Mouse (Mus musculus): ENCODE data around the gene Gpr137b. TPM values are rescaled to one million over a fixed set of nuclear protein-coding genes. Genes with fewer than 3 reads are reported as not detected.
A peak's percentile ranks its signal among the peaks of the same experiment; 100 is the strongest.
"Not testable (repeated sequence)": the region's sequence is repeated elsewhere in the genome, so short reads cannot be mapped to it uniquely, and the experiment has no call there.

Gene Gpr137b
- polyA plus RNA-seq, 1 experiment from 2014 or later, result 5.2 TPM

- WGBS (ENCODE audit: insufficient replicate concordance), result 73% methylated on average over 7 of the region's 7 CpGs
- H3K9me3 ChIP-seq (replicated peaks; ENCODE audit: control insufficient read depth, low read length); H3K9ac ChIP-seq (ENCODE audit: low read depth, low read length); H3K27ac ChIP-seq (ENCODE audit: low read length); H3K36me3 ChIP-seq (ENCODE audit: control insufficient read depth, insufficient read depth); H3K4me1 ChIP-seq (ENCODE audit: control insufficient read depth, low read depth, low read length); H3K27me3 ChIP-seq (ENCODE audit: control insufficient read depth, insufficient read depth, low read depth, low read length); H3K4me3 ChIP-seq (ENCODE audit: low read depth, low read length); H3K4me2 ChIP-seq (ENCODE audit: low read depth, low read length); ATAC-seq (ENCODE audit: low read depth): not testable (repeated sequence)
These were observed 43.1 kb downstream of the Gpr137b start for GRCm38 (mm10) chr13:13350681-13351080.

DNA sequence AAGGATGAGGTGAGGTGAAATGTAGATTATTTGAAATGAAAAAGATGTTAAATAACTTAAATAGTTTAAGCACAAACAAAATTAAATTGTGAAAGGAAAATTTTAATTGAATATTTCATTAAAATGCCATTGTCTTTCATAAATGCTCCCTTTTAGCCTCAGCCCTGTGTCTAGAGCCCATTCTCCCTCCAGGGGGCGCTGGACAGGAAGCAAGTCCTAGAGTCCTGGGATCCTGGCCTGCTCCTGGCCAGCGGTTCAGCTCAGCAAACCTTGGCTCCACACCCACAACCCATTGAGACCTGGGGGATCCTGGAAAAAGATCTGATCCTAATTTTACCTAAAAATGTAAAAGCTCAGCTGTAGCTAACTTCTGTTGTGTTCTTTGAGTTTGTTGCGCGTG is 44.5 kb downstream of the Gpr137b start:
- no peak overlapping the region for H3K4me3 ChIP-seq (ENCODE audit: low read depth, low read length)
- no peak overlapping the region for H3K9ac ChIP-seq (ENCODE audit: low read depth, low read length)
- no peaks in the 10 kb centered on the region for H3K9me3 ChIP-seq (replicated peaks; ENCODE audit: control insufficient read depth, low read length)
- H3K4me1 ChIP-seq (ENCODE audit: control insufficient read depth, low read depth, low read length), result no peaks in the 10 kb centered on the region
- no peak overlapping the region for H3K4me2 ChIP-seq (ENCODE audit: low read depth, low read length)
- no peaks in the 10 kb centered on the region for H3K36me3 ChIP-seq (ENCODE audit: control insufficient read depth, insufficient read depth)
- WGBS (ENCODE audit: insufficient replicate concordance), result 56% methylated on average over 4 of the region's 4 CpGs
- ATAC-seq (ENCODE audit: low read depth), result no peak
- H3K27me3 ChIP-seq (ENCODE audit: control insufficient read depth, insufficient read depth, low read depth, low read length), result no peaks in the 10 kb centered on the region
- no peak overlapping the region for H3K27ac ChIP-seq (ENCODE audit: low read length)

- 36% methylated on average over 12 of the region's 12 CpGs for WGBS (ENCODE audit: insufficient replicate concordance)
- not testable (repeated sequence) for H3K4me2 ChIP-seq (ENCODE audit: low read depth, low read length); H3K27me3 ChIP-seq (ENCODE audit: control insufficient read depth, insufficient read depth, low read depth, low read length); H3K9me3 ChIP-seq (replicated peaks; ENCODE audit: control insufficient read depth, low read length); H3K27ac ChIP-seq (ENCODE audit: low read length); H3K4me1 ChIP-seq (ENCODE audit: control insufficient read depth, low read depth, low read length); H3K4me3 ChIP-seq (ENCODE audit: low read depth, low read length); H3K36me3 ChIP-seq (ENCODE audit: control insufficient read depth, insufficient read depth); H3K9ac ChIP-seq (ENCODE audit: low read depth, low read length)
- peak; percentile 53; the same call in 1 of the 2 replicates for ATAC-seq (ENCODE audit: low read depth)
These were observed 46.0 kb downstream of the Gpr137b start for GRCm38 (mm10) chr13:13347634-13348412.

DNA sequence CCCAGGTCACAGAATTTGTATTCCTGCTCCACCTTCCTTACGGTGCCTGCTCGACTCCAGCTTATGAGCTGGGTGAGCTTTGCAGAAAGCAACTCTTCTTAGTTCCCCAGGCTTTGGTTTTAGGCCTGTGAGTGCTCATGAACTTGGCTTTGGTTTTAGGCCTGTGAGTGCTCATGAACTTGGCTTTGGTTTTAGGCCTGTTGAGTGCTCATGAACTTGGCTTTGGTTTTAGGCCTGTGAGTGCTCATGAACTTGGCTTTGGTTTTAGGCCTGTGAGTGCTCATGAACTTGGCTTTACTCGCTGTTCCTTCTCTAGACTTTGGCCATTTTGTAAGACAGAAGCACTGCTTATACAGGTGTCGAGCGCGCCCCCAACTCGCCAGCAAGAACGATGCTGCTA is 56.5 kb downstream of the Gpr137b start:
- H3K36me3 ChIP-seq (ENCODE audit: control insufficient read depth, insufficient read depth); H3K4me3 ChIP-seq (ENCODE audit: low read depth, low read length): not testable (repeated sequence)
- WGBS (ENCODE audit: insufficient replicate concordance), result 59% methylated on average over 7 of the region's 8 CpGs

DNA sequence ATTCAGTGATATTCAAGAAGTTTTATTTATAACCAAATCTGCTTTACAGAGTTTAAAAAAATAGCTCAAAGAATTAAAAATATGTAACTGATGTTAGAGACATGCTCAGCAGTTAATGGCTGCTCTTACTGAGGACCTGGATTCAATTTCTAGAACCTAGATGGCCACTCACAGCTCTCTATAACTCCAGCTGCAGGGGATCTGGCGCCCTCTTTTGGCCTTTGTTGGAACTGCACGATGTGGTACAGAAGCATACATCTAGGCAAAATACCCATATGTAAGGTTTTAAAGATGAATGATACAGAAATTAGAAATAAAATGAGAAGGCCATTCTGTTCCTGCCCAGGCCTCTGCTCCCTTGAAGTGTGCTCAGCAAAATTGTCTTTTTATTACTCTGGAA is 64.9 kb downstream of the Gpr137b start:
- Histone ChIP-seq H3K36me3 (ENCODE audit: control insufficient read depth, insufficient read depth) (no peaks in the 10 kb centered on the region), H3K9ac (ENCODE audit: low read depth, low read length) (no peak overlapping the region), H3K4me2 (ENCODE audit: low read depth, low read length) (no peak overlapping the region), H3K4me1 (ENCODE audit: control insufficient read depth, low read depth, low read length) (no peaks in the 10 kb centered on the region), H3K9me3 (replicated peaks; ENCODE audit: control insufficient read depth, low read length) (no peaks in the 10 kb centered on the region), H3K27me3 (ENCODE audit: control insufficient read depth, insufficient read depth, low read depth, low read length) (no peaks in the 10 kb centered on the region), H3K27ac (ENCODE audit: low read length) (no peak overlapping the region), H3K4me3 (ENCODE audit: low read depth, low read length) (no peak overlapping the region)
- ATAC-seq (ENCODE audit: low read depth), result no peak
- WGBS (ENCODE audit: insufficient replicate concordance), result 1% methylated on average over 2 of the region's 2 CpGs

More for the DNA sequence above, 56.5 kb downstream of the Gpr137b start:
- not testable (repeated sequence) for H3K27ac ChIP-seq (ENCODE audit: low read length); H3K27me3 ChIP-seq (ENCODE audit: control insufficient read depth, insufficient read depth, low read depth, low read length); H3K4me1 ChIP-seq (ENCODE audit: control insufficient read depth, low read depth, low read length); H3K9me3 ChIP-seq (replicated peaks; ENCODE audit: control insufficient read depth, low read length); H3K9ac ChIP-seq (ENCODE audit: low read depth, low read length); H3K4me2 ChIP-seq (ENCODE audit: low read depth, low read length); ATAC-seq (ENCODE audit: low read depth)

Other genes starting within 250 kb of the Gpr137b start
- not detected in 2 replicates for gene Prl2c5, start 211.3 kb downstream of the Gpr137b start, polyA plus RNA-seq (2015; fragmentation: Nextera tagmentation; extraction: Ambion mirVana)
- 32.1 and 37.8 TPM in 2 replicates for gene Nid1, start 43.5 kb upstream of the Gpr137b start, polyA plus RNA-seq (2015; fragmentation: Nextera tagmentation; extraction: Ambion mirVana)
- gene Lyst, start 196.4 kb upstream of the Gpr137b start, polyA plus RNA-seq (2015; fragmentation: Nextera tagmentation; extraction: Ambion mirVana), result 3.6 and 4.6 TPM in 2 replicates

Data from liver, embryonic 16.5 days (tissue).